Mouse (Mus musculus): Measurements from ENCODE around the gene Sec14l1. TPM values are rescaled to one million over a fixed set of nuclear protein-coding genes. Genes with fewer than 3 reads are reported as not detected.
"Not testable (repeated sequence)": the region's sequence is repeated elsewhere in the genome, so short reads cannot be mapped to it uniquely, and the experiment has no call there.

Gene Sec14l1
- 10 to 100 TPM; 42.6 to 56.1 (median 50.7) TPM for total RNA-seq (2022)

GRCm38 (mm10) chr11:117114592-117115345 lies at the start of gene Sec14l1:
Gene Sec14l1, plus strand, starts transcription at chr11:117115168.
- peak; percentile 99 for DNase-seq (ENCODE audit: low spot score in 2 of 2)

DNA sequence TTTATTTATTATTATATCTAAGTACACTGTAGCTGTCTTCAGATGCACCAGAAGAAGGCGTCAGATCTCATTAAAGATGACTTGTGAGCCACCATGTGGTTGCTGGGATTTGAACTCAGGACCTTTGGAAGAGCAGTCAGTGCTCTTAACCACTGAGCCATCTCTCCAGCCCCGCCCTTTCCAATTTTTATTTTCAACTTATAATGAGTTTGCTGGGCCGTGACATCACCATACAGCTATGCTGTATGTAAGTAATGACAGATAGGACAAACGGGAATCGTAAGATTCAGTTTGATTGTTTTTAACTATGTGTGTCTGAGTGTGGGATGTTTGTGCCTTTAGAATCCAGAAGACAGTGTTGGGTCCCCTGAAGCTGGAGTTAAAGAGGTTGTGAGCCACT lies 49.4 kb upstream of the Sec14l1 start:
- not testable (repeated sequence) for DNase-seq (ENCODE audit: low spot score in 2 of 2)

DNA sequence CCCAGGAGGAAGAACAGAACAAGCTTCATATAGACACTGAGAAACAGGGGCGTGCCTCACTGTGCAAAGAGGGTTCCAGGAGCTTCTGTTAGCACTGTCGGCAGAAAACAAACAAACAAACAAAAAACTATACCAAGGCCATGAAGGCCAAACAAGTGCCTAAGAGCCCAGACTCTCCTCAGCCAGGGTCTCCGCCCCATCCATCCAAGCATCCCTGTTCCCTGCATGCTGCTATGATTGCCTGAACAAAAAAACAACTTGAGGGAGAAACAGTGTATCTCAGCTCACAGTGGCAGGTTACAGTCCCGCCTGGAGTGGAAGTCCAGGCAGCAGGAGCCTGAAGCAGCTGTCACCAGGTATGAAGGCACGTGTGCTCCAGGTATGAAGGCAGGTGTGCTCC lies 48.2 kb upstream of the Sec14l1 start:
- no peak for DNase-seq (ENCODE audit: low spot score in 2 of 2)

DNA sequence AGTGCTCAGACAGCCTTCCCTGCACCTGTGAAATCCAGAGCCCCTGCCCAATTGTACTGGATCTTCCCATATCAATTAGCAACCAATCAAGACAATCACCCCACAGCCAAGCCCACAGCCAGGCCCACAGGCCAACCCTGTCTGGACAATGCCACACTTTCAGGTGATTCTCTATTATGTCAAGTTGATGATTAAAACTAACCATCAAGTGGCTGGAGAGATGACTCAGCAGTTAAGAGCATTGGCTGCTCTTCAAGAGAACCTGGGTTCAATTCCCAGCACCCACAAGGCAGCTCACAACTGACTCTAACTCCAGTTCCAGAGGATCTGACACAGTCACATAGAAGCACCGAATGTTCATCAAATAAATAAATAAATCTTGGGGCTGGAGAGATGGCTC lies 46.6 kb upstream of the Sec14l1 start:
- no peak for DNase-seq (ENCODE audit: low spot score in 2 of 2)

DNA sequence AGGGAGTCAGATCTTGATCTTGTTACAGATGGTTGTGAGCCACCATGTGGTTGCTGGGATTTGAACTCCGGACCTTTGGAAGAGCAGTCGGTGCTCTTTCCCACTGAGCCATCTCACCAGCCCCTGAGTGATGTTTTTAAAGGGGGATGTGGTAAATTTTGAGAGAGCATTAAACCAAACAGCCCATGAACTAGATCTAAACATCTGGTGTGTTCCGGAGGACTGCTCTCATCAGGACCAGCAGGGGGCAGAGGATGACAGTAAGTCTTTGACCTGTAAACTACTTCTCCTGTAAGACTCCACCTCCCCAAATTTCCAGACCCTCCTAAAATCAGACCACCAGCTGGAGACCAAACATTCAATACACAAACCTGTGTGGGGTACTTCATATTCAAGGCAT lies 45.9 kb upstream of the Sec14l1 start:
- DNase-seq (ENCODE audit: low spot score in 2 of 2), result no peak

DNA sequence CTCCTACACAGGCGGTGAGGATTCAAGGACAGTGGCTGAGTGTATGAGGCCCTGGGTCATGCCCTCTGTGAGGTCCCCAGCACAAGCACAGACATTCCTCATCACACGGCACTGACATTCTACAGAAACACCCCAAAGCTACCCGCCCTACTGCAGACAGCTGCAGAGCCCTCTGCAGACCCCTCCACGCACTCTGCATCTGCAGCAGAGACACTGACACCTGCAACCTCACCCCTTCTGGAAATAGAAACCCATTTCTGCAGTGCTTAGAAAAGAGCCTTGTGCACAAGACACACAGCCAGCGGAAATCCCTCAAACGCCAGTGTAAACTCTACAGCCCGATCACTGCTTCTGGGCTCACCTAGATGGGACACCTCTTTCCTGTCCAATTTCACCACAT lies 44.3 kb upstream of the Sec14l1 start:
- DNase-seq (ENCODE audit: low spot score in 2 of 2), result no peak

DNA sequence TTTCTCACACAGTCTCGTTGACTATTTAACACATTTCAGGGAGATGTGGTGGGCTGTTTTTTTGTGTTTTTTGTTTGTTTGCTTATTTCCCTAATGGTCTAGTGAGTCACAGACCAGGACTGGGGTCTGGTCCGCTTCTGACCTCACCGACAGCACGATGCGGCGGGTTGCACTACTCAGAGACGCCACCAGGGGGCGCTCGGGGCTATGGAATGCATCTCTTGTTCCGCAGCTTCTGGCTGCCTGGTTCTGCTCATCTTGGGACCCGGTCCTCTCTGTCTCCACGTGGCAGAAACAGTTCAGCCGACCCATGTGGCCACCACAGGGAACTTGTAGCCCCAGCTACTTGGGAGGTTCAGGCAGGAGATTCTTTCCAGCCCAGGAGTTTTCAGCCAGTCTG lies 42.8 kb upstream of the Sec14l1 start:
- DNase-seq (ENCODE audit: low spot score in 2 of 2), result peak; percentile 68 to 75

GRCm38 (mm10) chr11:117073426-117073825 lies 41.5 kb upstream of the Sec14l1 start:
- DNase-seq (ENCODE audit: low spot score in 2 of 2), result no peak

DNA sequence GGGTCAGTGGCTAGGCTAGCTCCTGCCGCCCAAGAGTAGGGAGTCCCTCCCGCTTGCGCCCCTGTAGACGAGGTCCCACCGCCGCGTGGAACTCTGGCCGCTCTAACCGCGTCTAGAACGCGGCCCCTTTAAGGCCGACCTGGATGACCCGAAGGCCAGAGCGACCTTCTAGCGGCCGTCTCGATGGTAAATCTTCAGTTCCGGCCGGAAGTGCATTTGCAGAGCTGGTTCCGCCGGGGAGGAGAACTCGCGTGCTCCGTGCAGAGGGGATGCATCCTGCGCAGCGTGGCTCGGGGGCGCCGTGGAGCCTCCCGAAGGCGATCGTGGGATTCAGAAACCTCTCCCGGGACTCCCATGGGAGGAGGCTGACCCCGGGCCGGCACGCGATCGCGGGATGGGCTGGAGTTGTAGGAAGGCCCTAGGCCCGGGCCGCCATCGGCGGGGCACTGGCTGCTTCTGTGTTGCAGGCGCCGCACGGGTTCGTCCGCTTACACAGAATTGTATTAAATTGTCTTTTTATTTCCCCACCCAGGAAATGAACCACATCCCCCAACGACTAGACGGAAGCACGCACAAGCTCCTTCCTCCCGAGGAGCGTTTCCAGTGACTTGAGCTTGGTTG lies 38.3 kb upstream of the Sec14l1 start:
- peak; percentile 71 to 77 for DNase-seq (ENCODE audit: low spot score in 2 of 2)

DNA sequence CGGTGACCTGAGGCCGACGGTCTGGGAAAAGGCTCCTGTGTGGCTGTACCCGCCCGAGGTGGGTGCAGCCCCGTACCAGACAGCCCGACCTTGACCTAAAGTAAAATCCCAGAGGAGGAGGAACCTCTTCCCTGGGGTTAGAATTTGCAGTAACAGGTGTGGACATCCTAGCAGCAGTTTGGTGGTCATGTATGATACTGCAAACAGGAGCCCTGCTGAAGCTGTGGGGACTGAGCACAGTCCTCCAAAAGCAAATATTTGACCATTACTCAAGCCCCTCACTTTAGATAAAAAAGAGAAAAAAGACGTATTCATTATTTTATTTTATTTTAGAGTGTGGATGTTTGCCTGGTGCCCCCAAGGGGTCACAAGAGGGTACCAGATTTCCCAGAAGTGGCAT lies 37.7 kb upstream of the Sec14l1 start:
- DNase-seq (ENCODE audit: low spot score in 2 of 2), result no peak

DNA sequence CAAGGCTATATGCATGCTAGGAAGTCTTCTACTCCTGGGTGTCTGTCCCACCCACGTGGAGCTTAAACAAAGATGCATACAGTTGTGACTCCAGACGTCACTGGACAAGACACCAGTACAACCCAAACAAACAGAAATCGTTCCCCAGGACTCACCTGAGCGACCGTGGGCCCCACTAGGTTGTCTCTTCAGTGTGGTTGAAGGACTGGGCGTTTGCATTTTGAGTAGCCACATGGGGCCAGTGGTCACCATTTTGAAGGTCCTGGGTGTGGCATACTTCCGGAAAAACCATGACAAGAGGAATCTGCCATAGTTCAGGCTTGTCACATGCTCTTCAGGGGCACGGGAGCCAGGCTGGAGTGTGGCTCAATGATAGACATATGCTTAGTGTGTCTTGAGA lies 37.1 kb upstream of the Sec14l1 start:
- no peak for DNase-seq (ENCODE audit: low spot score in 2 of 2)

GRCm38 (mm10) chr11:117078637-117079240 lies 36.2 kb upstream of the Sec14l1 start:
- DNase-seq (ENCODE audit: low spot score in 2 of 2), result no peak

DNA sequence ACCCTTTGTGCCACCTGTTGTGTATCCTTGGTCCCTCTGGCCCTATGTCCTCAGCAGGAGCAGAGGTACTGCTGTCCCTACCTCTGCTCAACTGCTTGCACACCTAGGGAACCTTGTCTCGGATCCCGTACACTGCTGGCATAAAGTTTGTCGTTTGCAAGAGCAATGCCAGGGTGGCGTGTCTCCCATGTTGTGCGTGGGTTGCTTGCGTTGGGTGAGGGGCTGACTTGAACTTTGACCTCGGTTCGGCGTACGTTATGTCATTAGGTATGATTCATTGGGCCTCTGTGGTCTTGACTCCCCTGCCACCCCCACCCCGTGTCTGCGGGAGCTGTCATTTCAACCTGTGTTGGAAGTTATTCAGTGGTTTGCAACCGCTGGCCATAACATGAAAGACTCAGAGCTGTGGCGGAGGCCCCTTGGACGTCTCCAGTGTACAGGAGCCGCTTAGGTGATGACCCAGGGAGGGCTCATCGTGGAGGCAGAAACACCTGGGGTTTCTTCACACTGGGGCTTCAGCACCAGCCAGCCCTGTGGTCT lies 35.2 kb upstream of the Sec14l1 start:
- no peak for DNase-seq (ENCODE audit: low spot score in 2 of 2)

DNA sequence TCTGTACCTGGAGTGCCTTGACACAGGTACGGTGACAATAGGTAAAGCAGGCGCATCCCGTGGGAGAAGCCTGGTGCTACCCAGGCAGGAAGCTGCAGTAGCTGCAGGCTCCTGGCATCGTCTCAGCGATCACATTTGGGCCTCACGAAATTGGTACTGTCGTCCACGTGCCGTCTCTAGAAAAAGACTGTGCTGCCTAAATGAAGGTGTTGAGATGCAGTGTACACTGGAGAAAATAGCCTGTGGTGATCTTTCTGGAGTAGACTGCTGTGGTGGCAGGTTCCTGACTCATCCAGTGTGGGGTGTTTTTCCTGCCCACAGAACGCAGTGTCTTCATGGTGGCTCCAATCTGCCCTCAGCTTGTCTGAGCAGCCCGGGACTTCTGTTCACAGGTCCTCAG lies 34.8 kb upstream of the Sec14l1 start:
- no peak for DNase-seq (ENCODE audit: low spot score in 2 of 2)

DNA sequence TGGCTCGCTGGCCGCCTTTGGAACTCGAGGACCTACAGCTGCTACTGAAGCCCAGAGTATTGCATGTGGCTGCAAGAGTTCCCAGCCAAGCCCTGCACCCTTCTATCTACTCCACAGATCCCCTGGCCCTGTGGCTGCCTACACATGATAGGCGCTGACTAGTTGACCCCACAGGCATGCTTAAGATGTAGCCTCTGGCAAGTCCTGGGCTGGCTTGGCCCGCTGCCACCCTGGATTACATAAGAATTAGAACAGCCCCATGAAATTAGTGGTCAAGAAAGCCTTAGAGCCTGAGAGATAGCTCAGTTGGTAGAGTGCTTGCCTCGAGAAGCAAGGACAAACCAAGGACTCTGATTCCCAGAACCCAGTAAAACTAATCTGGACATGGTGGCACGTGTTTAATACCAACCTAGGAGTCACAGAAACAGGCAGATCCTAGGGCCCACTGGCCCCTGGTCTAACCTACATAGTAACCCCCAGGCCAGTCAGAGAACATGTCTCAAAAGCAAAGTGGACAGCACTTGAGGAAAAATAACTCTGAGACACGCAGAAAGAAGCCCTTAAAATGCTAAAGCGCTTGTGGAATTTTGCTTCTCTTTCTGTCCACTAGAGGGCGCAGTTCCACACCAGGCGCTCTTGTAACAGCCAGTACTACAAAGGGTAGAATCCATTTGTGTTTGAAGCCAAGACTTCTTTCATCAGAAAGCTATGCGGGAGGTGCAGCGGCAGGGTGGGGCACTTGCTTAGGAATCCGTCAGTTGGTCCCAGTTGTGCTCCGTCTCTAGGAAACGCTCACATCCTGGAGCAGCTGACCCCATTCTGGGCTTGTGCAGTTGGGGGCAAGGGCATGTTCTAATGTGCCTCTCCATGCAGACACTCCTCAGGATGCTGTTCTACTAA lies 33.6 kb upstream of the Sec14l1 start:
- DNase-seq (ENCODE audit: low spot score in 2 of 2), result peak; percentile 81 to 86

DNA sequence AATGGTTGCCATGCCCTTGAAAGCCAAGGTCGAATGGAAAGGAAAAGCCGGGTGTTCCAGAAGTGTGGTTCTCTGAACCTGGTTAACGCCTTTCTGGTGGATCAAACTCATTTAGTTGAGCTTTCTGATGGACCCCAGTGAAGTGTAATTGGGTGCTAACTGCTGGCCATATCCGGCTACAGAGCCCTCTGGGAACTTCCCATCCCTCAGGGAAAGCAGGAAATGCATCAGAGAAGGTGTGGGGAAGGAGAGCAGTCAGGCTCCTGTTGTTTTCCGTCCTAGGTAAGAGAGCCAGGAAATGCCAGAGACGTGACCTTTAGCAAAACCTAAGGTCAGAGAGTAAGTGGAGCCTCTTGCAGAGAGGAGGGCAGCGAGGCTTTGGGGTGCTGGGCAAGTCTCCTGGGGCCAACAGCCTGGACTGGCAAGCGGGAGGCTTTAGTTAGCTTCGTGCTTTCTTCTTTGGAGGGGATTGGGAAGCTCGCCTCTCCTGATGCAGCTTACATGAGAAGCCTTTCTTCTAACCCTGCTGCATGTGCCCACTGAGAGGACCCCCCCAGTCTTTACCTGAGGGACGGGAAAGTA lies 32.5 kb upstream of the Sec14l1 start:
- DNase-seq (ENCODE audit: low spot score in 2 of 2), result no peak

GRCm38 (mm10) chr11:117083052-117083881 lies 31.7 kb upstream of the Sec14l1 start:
- DNase-seq (ENCODE audit: low spot score in 2 of 2), result peak in 1 of 2 experiments; percentile 59

DNA sequence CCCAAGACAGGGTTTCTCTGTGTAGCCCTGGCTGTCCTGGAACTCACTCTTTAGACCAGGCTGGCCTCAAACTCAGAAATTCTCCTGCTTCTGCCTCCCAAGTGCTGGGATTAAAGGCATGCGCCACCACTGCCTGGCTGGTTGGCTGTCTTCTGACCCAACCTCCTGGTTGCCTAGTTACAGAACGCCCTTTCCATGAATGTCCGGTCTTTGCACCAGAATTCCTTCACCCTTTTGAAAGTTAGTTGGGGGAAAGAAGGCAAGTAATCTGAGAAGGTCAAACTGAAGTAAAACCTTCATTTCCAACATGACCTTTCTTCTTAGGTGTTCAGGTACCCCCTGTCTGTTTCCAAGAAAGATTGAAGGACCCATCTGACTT lies 31.1 kb upstream of the Sec14l1 start:
- DNase-seq (ENCODE audit: low spot score in 2 of 2), result not testable (repeated sequence)

- no peak for DNase-seq (ENCODE audit: low spot score in 2 of 2)
These were observed 28.8 kb upstream of the Sec14l1 start for GRCm38 (mm10) chr11:117086215-117086614.
